Mouse (Mus musculus): ENCODE measurements around the gene Prrxl1.

Prrxl1 gene

DNA sequence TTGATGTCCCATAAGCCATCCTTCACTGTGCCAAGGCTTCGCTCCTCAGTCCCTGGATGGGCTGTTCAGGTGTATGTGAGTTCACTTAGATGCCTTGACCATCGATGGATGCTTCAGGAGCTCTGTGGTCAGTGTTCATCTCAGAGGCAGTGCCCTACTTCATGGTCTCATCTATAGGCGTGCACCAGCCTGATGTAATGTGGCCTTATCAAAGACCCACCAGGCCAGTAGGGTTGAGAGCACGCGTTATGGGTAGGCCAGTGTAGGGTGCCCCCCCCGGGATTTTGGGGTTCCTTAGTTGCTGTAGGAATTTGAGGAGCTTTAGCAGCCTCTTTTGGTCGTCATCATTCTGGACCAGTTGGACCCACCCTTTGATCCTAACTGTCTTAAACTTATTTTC is 25.6 kb downstream of the Prrxl1 start:
- intact Hi-C loops (cut with DNase I), result no loop called here

DNA sequence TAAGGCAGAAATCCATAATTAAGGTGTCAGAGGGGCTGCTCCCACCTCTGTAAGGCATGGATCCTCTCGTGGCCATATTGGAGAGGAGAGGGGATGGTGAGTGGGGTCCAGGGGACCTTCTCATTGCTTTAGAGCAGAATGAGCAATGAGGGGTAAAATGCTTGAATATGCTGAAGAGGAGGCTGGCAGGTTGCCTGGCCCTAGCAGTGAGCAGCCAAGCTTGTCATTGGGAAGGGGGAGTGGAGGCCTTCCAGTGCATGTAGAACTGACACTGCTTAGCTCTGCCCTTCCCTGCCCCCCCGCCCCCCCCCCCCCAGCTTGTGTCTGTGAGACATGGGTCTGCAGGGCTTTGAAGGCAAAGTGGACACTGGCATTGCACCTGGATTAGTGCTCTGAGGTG is 28.1 kb downstream of the Prrxl1 start:
- intact Hi-C loops (cut with DNase I), result no loop called here

DNA sequence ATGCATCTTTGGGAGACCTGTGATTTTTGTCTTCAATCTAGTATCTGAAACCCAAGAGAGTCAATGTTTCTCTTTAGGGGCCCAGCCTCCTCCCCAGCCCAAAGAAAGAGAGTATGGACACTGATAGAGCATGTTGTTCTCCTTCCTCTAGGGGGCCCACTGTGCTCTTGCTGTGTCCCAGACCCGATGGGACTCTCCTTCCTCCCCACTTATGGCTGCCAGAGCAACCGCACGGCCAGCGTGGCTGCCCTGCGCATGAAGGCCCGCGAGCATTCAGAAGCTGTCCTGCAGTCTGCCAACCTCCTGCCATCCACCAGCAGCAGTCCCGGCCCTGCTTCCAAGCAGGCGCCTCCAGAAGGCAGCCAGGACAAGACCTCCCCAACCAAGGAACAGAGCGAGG is 29.4 kb downstream of the Prrxl1 start:
- intact Hi-C loops (cut with DNase I), result no loop called here

DNA sequence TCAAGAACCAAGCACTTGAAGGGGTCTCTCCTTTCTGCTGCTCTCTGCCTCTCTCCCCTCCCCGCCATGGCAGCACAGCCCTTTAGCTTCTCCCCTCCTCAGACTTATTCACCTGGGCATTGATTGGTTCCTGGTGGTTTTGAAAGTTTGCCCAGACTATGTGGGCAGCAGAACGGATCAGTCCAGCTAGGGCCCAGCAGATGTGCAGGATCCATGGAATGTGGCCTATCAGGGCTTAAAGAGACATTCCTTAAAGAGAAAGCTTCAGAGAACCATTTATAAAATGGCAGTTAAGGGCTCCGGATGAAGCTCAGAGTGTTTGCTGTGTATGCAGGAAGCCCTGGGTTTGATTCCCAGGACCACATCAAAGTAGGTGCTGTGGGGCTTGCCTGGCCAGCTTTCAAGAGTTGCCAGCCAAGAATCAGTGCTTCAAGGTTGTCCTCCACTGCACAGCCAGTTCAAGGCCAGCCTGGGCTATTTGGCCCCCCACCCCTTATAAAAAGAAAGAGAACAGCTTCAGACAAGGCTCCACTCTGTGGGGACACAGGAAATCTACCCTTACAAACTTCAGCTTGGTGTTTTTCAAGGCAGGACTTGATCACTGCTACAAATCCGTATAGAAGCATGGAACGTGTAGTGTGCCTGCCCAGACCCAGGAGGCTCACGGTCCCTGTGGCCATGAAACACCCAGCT is 33.8 kb downstream of the Prrxl1 start:
- intact Hi-C loops (cut with DNase I), result no loop called here

DNA sequence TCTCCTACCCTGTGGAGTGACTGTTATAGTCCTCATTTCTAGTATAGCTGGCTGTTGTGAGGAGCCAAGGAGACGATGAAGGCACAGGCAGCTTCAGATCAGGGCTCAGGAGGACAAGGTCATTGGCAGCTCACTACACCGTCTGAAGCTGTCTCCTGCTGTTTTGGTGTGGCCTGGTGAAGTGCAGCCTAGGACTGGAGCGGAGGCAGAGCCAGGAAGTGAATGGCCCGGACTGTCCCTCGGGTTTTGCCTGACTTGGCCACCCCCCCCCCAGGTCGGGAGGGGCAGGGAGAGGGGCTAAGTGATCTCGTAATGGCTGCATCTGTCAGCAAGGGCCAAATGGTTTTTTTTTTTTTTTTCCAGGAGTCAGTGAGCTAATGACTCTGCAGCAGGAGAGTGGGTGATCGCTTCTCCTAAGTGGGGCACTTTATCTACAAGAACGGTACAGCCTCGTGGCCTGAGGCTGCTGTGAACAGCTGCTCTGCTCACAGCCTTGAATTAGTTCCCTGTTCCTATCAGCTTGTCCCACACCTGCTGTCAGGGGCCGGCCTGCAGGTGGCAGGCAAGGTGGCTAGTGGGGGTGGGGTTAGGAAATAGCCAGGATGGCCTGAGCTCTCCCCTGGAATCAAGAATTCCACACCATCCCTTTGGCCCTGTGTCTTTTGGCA is 34.9 kb downstream of the Prrxl1 start:
- intact Hi-C loops (cut with DNase I), result no loop called here

DNA sequence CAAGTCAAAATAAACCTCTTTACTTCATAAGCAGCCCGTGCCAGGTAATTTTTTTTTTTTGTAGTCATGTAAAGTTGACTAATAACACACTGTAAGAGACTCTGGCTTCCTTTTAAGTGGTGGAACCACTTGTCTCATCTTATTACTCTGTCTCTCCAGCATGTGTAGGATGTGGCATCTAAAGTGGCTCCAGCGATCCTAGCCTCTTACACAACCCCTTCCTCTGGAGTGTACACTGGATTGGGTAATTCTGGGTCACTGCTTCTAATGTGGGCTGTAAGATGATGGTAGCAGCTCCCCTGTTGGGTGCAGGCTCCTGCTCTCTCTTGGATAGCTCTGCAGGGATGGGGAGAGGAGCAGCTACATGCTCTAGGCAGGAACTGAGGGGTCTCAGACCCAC is 39.3 kb downstream of the Prrxl1 start:
- intact Hi-C loops (cut with DNase I), result no loop called here

DNA sequence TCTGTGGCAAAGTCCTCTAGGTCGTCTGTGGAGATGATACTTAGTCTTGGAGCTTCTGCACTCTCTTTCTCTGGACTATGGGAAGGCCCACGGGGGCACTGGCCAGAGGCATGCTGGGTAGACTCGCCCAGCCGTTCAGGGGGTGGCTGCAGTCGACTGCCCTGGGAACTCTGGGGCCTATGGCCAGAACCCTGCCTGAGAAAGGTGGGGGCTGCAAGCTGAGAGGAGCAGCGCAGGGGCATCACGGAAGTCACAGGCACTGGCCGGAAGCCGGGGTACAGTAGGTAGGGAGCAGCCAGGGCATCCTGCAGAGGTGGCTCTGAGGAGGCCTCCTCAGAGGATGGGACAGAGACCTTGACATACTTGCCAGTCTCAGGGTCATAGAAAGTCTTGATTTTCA is 60.6 kb downstream of the Prrxl1 start:
- intact Hi-C loops (cut with DNase I), result no loop called here

DNA sequence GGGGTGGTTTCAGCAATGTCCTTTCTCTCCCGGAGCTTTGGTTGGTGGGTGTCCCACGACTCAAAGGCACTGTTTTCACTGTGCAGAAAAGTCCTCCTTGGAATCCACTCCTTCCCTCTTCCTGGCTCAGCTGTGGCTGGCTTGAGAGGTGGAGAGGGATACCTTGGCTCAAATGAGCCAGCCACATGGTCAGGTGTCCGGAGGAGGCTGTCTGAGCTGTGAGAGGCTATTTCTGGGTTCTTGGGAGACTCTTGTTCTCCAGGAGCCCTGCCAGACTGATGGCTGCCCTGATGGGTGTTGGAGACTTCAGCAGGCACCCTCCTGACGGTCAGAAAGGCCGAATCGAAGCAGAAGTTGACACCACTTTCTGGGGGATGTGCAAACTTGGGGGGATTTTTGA is 63.9 kb downstream of the Prrxl1 start:
- intact Hi-C loops (cut with DNase I), result no loop called here

DNA sequence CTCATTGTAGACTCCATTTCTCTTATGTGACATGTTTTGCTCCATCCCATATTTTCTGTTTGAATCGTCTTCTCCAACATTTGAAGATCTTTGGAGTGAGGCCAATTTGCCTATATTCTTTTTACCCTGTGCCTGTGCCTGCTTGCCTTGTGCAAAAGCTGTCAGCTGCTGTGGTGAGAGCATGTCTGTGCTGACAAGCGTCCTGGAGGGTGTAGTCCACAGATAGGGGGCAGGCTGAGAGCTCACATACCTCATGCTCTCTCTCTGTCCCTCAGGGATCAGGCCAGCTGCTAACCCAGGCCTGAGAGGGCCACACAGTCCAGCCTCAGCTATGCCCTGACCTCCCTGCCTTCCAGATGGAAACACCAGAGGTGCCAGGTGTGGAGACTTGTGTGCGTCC is 74.0 kb downstream of the Prrxl1 start:
- intact Hi-C loops (cut with DNase I), result no loop called here

DNA sequence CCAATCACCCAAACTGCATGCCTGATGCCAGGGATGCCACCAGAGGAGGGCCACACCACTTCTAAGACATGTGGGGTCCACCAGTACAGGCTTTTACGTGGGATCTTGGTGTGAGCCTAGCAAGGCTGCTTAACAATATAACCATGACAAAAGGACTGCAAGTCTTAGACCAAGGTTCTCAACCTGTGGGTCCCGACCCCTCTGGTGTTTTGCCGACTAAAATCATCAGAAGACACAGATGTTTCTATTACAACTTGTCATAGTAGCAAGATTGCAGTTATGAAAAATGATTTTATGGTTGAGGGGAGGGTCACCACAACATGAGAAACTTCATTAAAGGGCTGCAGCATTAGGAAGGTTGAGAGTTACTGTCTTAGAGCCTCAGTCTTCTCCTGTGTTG is 79.4 kb downstream of the Prrxl1 start:
- intact Hi-C loops (cut with DNase I), result no loop called here

DNA sequence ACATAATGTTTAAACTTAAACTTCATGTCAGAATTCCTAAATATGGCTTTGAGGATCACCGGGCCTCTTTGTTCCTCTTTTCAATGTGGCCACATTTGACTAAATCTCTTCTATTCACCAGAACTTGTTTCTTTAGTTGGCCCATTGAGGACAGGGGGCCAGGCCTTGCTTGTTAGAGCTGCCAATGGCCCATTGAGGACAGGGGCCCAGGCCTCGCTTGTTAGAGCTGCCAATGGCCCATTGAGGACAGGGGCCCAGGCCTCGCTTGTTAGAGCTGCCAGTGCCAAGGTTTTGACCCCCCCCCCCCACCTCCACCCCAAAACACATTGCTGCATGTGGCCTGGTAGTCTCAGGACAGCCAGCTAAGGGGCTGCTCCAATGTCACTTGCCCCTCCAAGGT is 82.4 kb downstream of the Prrxl1 start:
- intact Hi-C loops (cut with DNase I), result no loop called here

DNA sequence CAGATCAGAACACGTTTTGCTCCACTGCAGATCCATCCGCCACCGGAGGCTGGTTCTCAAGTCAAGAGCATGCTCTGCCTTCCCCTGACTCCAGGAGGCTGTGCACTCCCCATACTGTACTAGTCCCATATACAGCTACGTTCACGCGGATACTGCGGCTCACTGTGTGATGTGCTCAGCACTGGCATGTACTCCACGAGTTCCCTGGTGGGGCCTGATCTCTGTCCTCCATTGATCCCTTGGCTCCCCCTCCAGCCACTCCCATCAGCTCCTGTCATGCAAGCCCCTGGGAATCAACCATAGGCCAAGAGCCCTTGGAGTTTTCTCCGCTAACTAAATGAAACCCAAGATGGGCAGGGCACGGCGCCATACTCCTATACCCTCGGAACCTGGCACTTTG is 83.3 kb downstream of the Prrxl1 start:
- intact Hi-C loops (cut with DNase I), result no loop called here

DNA sequence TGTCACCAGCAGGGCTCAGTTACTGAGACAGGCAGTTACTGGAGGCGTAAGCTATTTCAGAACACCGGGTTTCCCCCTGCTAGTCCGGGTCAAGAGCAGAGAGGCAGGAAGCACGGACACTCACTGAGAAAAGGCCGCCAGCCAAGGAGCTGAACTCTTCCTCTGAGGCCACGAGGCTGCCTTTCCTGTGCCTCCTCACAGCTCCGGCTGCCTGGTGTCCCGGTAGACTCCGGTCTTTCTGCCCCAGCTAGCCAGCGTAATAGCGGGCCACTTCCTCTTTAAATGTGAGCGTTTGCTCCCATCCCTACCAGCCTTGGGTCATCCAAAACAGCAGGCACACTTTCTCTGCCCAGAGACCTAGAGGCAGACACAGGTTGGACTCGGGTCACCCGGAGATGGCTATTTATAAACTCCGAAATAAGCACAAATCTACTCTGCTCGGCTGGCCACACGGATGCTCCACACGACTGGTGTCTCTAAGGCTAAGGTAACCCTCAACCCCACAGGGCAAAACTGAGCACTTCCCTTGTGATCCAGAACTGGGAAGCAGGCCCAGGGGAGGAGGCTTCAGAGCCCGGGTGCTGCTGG is 84.1 kb downstream of the Prrxl1 start:
- intact Hi-C loops (cut with DNase I), result no loop called here

DNA sequence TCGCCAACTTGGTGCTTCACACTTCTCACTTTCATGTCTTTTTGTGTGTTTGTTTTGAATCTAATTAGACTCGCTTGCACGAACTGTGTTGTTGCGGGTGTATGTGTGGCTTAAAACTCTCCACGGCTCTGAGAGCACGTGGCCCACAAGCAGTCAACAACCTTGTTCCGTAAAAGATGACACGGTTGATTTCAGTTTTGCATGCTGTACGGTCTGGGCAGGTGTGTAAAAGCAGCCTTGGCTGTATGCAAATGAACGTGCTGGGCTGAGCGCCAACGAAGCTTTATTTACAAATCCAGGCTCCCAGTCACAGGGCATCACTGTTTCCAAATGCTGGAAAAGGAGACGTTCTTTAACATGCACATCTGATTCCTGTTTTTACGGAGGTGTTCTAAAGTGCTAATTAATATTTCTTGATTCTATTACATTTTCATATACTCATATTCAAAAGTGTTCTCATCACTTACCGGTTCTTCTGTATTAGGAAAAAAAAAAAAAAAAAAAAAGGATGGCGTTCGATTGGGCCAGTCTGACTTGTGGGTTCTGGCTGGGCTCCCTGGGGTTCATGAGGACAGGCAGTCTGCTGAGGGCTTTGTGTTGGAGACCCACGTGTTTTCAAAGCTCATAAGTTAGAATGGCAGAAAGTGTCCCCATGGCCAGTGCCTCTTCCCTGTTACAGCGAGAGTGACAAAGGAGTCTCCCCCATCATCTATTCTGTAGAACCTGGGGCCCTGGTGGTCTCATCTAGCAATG is 85.0 kb downstream of the Prrxl1 start:
- intact Hi-C loops (cut with DNase I), result no loop called here

DNA sequence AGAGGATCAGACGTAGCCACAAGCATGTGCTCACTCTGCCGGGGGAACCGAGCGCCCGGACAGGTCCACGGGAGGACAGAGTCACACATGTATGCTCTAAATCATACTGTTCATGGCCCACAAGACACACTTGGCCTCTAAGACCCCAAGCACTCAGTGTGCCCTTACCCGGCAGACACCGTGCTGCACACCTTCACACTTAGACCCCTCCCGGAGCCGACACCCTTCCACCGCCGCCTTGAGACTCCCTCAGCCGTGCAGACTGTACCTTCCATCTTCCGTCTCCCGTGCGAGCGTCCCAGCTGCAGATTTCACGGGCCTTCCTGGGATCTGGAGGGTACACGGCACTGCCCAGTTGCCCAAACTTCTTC is 85.5 kb downstream of the Prrxl1 start:
- intact Hi-C loops (cut with DNase I), result no loop called here

DNA sequence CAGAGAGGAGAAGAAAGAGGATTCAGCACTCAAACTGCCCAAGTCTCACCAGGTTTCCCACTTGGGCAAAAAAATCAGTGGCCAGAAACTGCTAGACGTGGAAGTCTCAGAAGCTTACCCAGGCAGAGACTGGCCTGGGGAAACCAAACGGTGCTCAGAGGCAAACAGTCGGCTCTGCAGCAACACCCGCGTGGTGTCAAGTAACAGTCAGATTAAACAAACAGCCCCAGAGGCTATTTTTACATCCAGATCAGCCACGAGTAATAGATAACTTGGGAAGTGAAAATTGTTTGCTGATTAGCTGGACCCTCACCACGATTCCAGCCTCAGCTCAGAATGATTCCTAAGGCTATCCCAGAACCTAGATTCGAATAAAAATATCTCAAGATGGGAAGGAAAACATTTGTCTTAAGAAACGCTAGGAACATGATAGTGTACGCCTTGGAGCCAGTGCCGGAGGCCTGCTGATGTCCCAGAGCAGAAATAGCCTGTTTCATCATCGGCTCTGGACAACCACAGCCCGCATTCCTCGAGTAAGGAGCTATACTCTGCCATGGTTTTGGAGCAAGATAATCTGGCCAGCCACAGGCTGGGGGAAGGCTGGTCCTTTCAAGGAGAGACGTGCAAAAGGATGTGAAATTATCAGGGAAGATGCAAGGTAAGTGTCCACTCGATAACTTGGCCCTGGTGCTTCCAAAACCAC is 86.1 kb downstream of the Prrxl1 start, which contains the start of gene 3425401B19Rik:
Gene 3425401B19Rik, minus strand, starts transcription at position 170 of the 703 bp plus-strand sequence.
- intact Hi-C loops (cut with DNase I), result no loop called here

DNA sequence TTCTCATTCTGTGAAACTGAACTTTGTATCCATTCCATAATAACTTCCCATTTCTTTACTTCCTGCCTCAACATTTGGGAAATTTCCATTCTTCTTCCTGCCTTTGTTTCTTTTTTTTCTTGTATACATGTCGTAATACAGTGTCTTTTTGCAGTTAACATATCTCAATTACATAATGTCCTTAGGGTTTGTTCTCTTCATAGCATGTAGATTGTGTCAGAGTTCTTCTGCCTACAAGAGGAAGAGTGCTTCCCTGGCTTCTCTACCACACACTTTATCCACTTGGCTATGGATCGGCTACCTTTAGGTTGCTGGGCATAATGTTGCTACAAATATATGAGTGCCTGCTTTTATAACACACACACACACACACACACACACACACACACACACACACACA is 96.7 kb downstream of the Prrxl1 start:
- intact Hi-C loops (cut with DNase I), result no loop called here

DNA sequence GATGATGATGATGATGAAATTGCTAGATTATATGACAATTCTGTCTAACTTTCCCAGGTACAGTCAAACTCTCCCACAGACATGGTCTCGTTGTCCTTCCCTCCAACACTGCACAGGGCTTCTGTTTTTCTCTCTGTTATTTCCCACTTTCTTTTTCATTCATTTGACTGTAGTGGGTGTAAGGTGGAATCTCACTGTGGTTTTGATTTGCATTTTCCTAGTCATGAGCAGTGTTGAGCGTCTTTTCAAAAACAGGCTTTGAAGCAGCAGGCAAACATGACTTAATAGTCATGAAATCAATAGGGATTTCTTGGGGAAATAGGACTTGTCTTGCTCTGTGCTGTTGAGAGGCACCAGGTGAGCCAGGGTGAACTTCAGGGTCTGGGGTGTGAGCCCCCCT is 97.1 kb downstream of the Prrxl1 start:
- intact Hi-C loops (cut with DNase I), result no loop called here

DNA sequence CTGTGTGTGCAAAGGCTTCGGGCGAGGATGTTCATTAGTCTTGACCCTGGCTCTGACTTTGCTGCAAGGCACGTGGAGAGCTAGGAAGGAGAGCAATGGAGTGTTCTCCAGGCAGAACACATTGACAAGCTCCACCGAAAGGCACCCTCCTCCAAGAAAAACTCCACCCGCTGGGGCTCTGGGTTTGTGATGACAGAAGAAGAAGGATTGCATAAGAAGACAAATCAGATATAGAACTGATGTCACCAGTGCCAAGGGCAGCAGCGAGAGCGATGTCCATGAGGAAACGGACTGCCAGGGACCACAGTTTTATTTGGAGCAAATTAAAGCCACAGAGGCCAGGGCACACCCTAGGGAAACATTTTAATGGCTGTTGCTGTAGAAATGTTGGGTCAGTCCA is 98.6 kb downstream of the Prrxl1 start:
- intact Hi-C loops (cut with DNase I), result no loop called here

DNA sequence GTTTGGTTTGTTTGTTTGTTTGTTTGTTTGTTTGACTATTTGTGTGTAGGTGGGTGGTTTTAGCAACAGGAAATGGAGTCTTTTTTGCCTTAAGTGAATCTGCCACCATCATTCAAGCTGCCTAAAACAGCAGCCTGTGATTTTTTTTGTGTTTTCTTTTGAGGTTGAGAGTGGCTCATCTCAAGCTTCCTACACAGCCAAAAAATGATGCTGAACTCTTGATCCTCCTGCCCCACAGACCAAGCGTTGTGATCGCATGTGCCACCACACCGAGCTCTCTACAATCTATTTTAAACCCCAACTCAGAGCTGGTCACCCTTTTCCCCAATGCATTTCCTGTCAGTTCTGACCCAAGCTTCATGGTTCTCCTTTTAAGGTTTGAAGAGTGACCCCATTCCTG is 99.3 kb downstream of the Prrxl1 start:
- intact Hi-C loops (cut with DNase I), result no loop called here

All from adrenal gland (tissue).